Mouse (Mus musculus) embryonic facial prominence, embryonic 10.5 days (tissue): Measurements from ENCODE around the gene Neurl4. TPM values are rescaled to one million over a fixed set of nuclear protein-coding genes. Genes with fewer than 3 reads are reported as not detected.
A peak's percentile ranks its signal among the peaks of the same experiment; 100 is the strongest.

Experiments
- DNase-seq: peaks from one replicate; pipeline ENCODE4 v3.0.0-alpha.2; 2017; ENCODE audit warnings: low spot score
- H3K27ac ChIP-seq: fragments of 300-500 bp; sonication (generic); replicated peaks from 2 replicates; pipeline ENCODE4 v1.5.1; 2016; ENCODE audit warnings: mild to moderate bottlenecking
- H3K27me3 ChIP-seq: fragments of 300-500 bp; sonication (generic); replicated peaks from 2 replicates; pipeline ENCODE4 v1.6.1; 2016; ENCODE audit warnings: low read depth, mild to moderate bottlenecking; ENCODE audit not compliant: poor library complexity, severe bottlenecking
- H3K36me3 ChIP-seq: fragments of 300-500 bp; sonication (generic); replicated peaks from 2 replicates; pipeline ENCODE4 v1.6.1; 2016; ENCODE audit warnings: mild to moderate bottlenecking, moderate library complexity
- H3K4me1 ChIP-seq: fragments of 300-500 bp; sonication (generic); 2 replicates; pipeline ENCODE4 v1.6.1; 2016
- H3K4me3 ChIP-seq: fragments of 300-500 bp; sonication (generic); 2 replicates; pipeline ENCODE4 v1.5.1; 2016; ENCODE audit warnings: mild to moderate bottlenecking, moderate library complexity
- H3K9me3 ChIP-seq: fragments of 300-500 bp; sonication (generic); 2 replicates; pipeline ENCODE4 v1.6.1; 2016; ENCODE audit warnings: mild to moderate bottlenecking
- WGBS: fragments of 180-500 bp; shearing (Covaris S2); methylation state at CpG from one replicate; pipeline ENCODE4 v1.1.7; 2016; 5-methylcytosine and 5-hydroxymethylcytosine counted together
- polyA plus RNA-seq: library from polyadenylated mRNA; unstranded; fragments of >200 nt; fragmentation: Nextera tagmentation; extraction: Ambion mirVana; gene quantifications from 2 replicates; pipeline ENCODE4 v1.2.1, GENCODE M21; 2016

Neurl4 gene
- polyA plus RNA-seq, 1 experiment from 2014 or later = 11.1 TPM

- Histone ChIP-seq H3K4me3 (no peak overlapping the region), H3K9me3 (no peaks in the 10 kb centered on the region), H3K36me3 (no peaks in the 10 kb centered on the region), H3K27ac (no peak overlapping the region), H3K27me3 (peaks cover 26% of the 10 kb centered on the region), H3K4me1 (peaks cover 28% of the 10 kb centered on the region)
- DNase-seq = no peak
- 74% methylated on average over 8 of the region's 8 CpGs for WGBS
Observed at GRCm38 (mm10) chr11:69931769-69932168, 30.9 kb downstream of the Neurl4 start.

DNA sequence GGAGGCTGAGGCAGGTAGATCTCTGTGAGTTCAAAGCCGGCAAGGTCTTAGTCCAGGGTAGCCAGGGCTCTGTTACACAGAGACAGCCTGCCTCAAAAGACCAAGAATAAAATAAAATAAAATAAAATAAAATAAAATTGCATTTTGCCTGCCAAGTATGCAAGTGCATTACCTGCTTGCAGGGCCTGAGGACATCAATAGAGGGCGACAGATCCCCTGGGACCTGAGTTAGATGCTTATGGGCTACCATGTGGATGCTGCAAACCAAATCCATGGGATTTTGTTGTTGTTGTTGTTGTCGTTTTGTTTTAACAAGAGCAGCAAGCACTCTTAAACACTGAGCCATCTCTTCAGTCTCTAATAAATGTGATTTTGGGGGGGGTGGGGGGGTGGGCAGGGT lies 31.4 kb downstream of the Neurl4 start:
- Histone ChIP-seq H3K27ac (no peak overlapping the region), H3K4me1 (peaks cover 33% of the 10 kb centered on the region), H3K27me3 (peaks cover 31% of the 10 kb centered on the region), H3K9me3 (no peaks in the 10 kb centered on the region), H3K4me3 (no peak overlapping the region), H3K36me3 (no peaks in the 10 kb centered on the region)
- WGBS = 40% methylated on average over 3 of the region's 3 CpGs
- DNase-seq = no peak

DNA sequence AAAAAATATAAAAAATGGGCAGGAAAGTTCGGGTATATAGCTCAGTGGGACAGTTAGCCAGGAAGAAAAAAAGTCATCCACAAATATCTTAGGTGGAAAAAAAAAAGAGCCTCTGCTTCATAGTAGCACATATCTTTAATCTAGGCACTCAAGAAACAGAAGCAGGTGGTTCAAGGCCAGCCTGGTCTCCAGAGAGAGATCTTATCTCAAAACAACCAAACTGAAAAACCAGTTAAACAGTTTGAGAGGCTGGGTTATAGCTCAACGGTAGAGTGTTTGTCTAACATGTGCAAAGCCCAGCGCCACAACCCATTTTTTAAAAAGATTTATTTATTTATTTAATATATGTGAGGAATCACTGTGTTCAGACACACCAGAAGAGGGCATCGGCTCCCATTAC lies 32.2 kb downstream of the Neurl4 start:
- no peaks in the 10 kb centered on the region for H3K36me3 ChIP-seq
- DNase-seq = no peak

DNA sequence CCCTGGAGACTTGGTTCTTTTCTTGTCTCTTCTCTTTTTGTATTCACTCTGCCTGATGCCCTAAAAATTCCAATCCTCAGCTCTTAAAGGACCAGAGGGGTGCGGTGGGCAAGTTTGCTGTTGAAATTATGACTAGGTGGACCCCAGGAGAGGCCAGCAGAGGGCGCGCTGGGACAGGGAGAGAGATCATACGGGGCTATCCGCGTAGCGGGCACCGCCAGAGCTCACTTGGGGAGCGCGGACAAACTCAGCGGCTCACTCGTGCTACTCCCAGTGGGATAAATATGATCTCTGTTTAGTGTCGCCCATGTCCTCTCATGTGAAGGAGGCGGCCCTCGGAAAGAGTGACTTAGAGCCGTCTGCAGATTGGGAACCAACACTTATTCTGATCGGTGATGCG lies 33.3 kb downstream of the Neurl4 start:
- no peaks in the 10 kb centered on the region for H3K36me3 ChIP-seq
- 1% methylated on average over 18 of the region's 18 CpGs for WGBS
- no peaks in the 10 kb centered on the region for H3K9me3 ChIP-seq
- H3K27me3 ChIP-seq = peaks cover 50% of the 10 kb centered on the region
- peak; percentile 96 for DNase-seq
- H3K27ac ChIP-seq = 0 out of 2 replicates have a peak overlapping the region, but pooled peaks have one; percentile 1
- peak overlapping the region; percentile 75 for H3K4me3 ChIP-seq
- H3K4me1 ChIP-seq = peaks cover 50% of the 10 kb centered on the region

More for the DNA sequence above, 32.2 kb downstream of the Neurl4 start:
- no peak overlapping the region for H3K4me3 ChIP-seq
- H3K9me3 ChIP-seq = no peaks in the 10 kb centered on the region
- 80% methylated on average over 4 of the region's 4 CpGs for WGBS
- H3K27ac ChIP-seq = no peak overlapping the region
- peaks cover 39% of the 10 kb centered on the region for H3K4me1 ChIP-seq
- peaks cover 39% of the 10 kb centered on the region for H3K27me3 ChIP-seq

- 20% methylated on average over 6 of the region's 6 CpGs for WGBS
- DNase-seq = no peak
- peak overlapping the region; percentile 75 for H3K4me3 ChIP-seq
- H3K27me3 ChIP-seq = peaks cover 55% of the 10 kb centered on the region
- peaks cover 54% of the 10 kb centered on the region for H3K4me1 ChIP-seq
- H3K9me3 ChIP-seq = no peaks in the 10 kb centered on the region
- no peaks in the 10 kb centered on the region for H3K36me3 ChIP-seq
- peak overlapping the region; percentile 86; the same call in 1 of the 2 replicates for H3K27ac ChIP-seq
Observed at GRCm38 (mm10) chr11:69934681-69935080, 33.8 kb downstream of the Neurl4 start.

DNA sequence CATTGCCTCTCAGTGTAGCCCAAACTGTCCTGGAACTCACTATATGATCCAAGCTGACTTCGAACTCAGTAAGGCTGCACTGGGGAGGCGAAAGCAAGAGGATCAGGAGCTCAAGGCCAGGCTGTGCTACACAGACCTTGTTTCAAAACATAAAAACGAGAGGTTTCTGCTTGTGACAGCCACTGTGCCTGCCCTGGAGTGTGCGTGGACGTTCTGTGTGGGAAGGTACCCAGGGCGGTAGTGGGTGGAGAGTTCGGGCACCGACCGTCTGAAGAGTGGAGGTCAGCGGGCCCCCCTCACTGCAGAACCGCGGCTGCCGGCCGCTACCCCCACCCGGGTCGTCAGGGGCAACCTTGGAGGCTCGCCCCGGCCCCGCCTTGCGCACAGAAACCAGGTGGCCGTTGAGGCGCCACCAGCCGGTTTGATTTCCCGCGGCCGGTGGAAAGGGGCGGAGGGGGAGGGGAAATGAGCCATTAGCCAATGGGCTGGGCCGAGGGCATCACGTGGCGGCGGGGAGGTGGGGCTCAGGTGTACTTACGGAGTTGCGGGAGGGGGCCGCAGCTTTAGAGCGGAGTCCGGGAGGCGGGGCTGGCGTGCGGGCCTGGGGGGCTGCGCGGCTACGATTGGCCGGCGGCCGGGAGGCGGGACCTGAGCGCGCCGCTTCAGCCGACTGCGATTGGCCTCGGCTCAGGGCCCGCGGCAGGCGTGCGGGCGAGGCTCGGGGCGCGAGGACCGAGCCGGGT lies 34.4 kb downstream of the Neurl4 start, which contains the start of gene Ybx2:
Gene Ybx2 (plus strand): TSS at position 660 of the 743 bp plus-strand sequence.
- 1% methylated on average over 62 of the region's 62 CpGs for WGBS
- Histone ChIP-seq H3K4me3 (peak within 1 kb of the TSS; percentile 75), H3K9me3 (no peaks in the 10 kb centered on the region), H3K27me3 (peaks cover 59% of the 10 kb centered on the region), H3K4me1 (peaks cover 54% of the 10 kb centered on the region), H3K27ac (peak within 1 kb of the TSS; percentile 86), H3K36me3 (no peaks in the 10 kb centered on the region)
- DNase-seq = peak; percentile 97

DNA sequence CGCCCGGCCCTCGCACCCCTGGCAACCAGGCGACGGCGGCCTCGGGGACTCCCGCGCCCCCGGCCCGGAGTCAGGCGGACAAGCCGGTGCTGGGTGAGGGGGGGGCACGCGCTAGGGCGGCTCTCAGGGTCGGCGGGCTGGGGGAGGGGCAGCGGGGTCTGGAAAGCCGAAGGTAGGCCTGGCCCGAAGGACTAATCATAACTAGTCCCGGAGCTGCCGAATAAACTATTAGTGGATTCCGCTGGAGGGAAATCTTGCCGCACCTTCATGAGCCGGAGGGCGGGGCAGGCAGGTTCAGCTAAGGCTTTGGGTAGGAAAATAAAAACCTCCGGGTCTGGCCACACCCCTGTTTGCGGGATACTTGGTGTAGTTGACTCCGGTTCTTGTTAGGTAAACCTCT lies 35.3 kb downstream of the Neurl4 start:
- H3K9me3 ChIP-seq = no peaks in the 10 kb centered on the region
- peak overlapping the region; percentile 86 for H3K27ac ChIP-seq
- H3K27me3 ChIP-seq = peaks cover 62% of the 10 kb centered on the region
- peak; percentile 50 for DNase-seq
- peaks cover 54% of the 10 kb centered on the region for H3K4me1 ChIP-seq
- no peaks in the 10 kb centered on the region for H3K36me3 ChIP-seq
- H3K4me3 ChIP-seq = peak overlapping the region; percentile 75
- WGBS = 2% methylated on average over 30 of the region's 30 CpGs

- peaks cover 4% of the 10 kb centered on the region; the same call in 1 of the 2 replicates for H3K36me3 ChIP-seq
- WGBS = 54% methylated on average over 9 of the region's 9 CpGs
- peaks cover 54% of the 10 kb centered on the region for H3K4me1 ChIP-seq
- peaks cover 62% of the 10 kb centered on the region for H3K27me3 ChIP-seq
- H3K27ac ChIP-seq = no peak overlapping the region
- no peaks in the 10 kb centered on the region for H3K9me3 ChIP-seq
- peak overlapping the region; percentile 75 for H3K4me3 ChIP-seq
- DNase-seq = no peak
Observed at GRCm38 (mm10) chr11:69936714-69937347, 36.0 kb downstream of the Neurl4 start.

DNA sequence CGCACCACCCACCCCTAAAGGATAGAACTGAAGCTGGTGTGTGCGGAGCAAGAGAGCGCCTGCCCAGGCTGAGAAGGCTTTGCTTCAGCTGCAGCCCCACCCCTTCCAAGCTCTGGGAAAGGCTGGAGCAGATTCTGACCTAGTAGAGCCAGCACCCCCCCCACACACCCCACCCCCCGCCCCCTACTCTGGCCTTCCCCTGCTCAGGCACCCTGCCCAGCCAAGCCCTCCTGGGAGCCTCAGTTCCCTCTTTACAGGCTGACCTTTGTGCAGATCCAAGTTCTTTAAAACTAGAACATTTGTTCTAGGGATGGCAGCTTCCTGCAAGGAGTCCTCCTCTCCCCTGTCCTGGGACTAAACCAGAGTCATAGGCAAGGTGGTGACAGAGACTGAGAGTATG lies 36.5 kb downstream of the Neurl4 start:
- DNase-seq = no peak
- Histone ChIP-seq H3K27ac (no peak overlapping the region), H3K36me3 (peaks cover 10% of the 10 kb centered on the region), H3K4me1 (peaks cover 54% of the 10 kb centered on the region), H3K27me3 (peaks cover 62% of the 10 kb centered on the region), H3K9me3 (no peaks in the 10 kb centered on the region), H3K4me3 (peak overlapping the region; percentile 75; the same call in 1 of the 2 replicates)
- 38% methylated on average over 4 of the region's 4 CpGs for WGBS

DNA sequence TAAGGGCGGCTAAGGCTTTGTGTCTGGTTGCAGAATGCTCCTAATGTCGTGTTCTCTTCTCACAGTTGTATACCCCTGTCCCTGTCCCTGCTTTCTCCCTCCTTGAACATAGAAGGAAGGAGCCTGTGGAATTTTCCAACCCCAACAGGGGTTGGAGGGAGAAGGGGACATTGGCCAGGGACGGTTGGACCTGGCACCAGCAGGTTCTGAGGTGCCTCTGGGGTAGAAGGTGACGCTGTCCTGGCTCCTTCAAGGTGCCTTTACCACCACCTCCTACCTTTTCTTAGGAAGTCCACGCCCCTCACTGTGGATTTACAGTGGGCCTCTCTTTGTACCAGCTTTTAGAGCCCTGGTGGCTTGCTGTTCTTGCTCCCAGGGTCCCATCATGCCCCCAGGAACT lies 37.0 kb downstream of the Neurl4 start:
- H3K27me3 ChIP-seq = peaks cover 60% of the 10 kb centered on the region
- 64% methylated on average over 5 of the region's 5 CpGs for WGBS
- no peaks in the 10 kb centered on the region for H3K9me3 ChIP-seq
- H3K27ac ChIP-seq = no peak overlapping the region
- 0 out of 2 replicates have a peak overlapping the region, but pooled peaks have one; percentile 75 for H3K4me3 ChIP-seq
- H3K36me3 ChIP-seq = peaks cover 15% of the 10 kb centered on the region
- DNase-seq = no peak
- H3K4me1 ChIP-seq = peaks cover 54% of the 10 kb centered on the region

DNA sequence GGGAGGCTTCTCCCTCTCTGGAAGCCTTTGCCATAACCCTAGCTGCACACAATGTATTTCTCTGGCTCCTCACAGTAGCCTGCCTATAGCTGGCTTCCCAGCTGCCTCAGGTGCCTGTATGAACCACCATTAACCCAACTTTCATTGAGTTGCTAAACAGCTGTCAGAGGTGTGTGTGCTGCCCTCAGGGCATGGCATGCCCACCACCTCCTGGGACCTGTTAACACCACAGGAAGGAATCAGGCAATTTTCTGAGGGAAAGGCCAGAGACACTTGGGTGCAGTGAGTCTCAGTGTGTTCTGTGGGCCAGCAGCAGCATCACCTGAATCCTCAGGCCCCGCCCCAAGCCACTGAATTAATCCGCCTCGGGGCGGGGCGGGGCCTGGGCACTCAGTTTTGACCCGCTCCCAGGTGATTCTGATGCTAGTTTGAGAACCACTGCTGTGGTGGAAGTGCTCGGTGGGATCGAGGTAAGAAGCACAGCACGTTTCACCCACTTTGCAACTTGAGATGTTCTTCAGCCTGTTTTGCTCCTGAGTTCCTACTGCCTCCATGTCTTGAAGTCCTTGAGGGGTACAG lies 37.6 kb downstream of the Neurl4 start:
- DNase-seq = no peak
- Histone ChIP-seq H3K9me3 (no peaks in the 10 kb centered on the region), H3K27ac (no peak overlapping the region; the same call in 1 of the 2 replicates), H3K36me3 (peaks cover 21% of the 10 kb centered on the region), H3K27me3 (peaks cover 59% of the 10 kb centered on the region), H3K4me3 (0 out of 2 replicates have a peak overlapping the region, but pooled peaks have one; percentile 75), H3K4me1 (peaks cover 54% of the 10 kb centered on the region)
- WGBS = 21% methylated on average over 9 of the region's 9 CpGs

DNA sequence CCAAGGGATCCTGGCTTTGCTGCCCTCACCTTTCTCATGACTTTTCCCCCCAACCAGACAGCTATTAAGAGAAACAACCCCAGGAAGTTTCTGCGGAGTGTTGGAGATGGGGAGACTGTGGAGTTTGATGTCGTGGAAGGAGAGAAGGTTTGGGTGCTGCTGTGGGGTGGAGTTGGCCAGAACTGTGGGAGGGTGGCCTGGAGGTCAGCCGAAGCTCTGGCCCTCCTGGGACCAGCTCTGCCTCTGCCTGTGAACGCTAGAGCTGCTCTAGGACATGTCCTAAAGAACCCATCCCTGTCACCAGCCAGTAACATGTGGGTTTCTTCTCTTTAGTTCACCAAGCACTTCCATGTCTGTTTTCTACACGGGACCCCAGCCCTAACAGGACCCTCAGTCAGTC lies 38.3 kb downstream of the Neurl4 start:
- WGBS = 74% methylated on average over 5 of the region's 5 CpGs
- H3K9me3 ChIP-seq = no peaks in the 10 kb centered on the region
- no peak for DNase-seq
- peaks cover 59% of the 10 kb centered on the region for H3K27me3 ChIP-seq
- peaks cover 28% of the 10 kb centered on the region for H3K36me3 ChIP-seq
- H3K4me3 ChIP-seq = no peak overlapping the region; the same call in 1 of the 2 replicates
- H3K27ac ChIP-seq = no peak overlapping the region
- peaks cover 51% of the 10 kb centered on the region for H3K4me1 ChIP-seq
